Mouse (Mus musculus) retina, adult 2 months (tissue): Measurements from ENCODE around the gene Vars.

Experiments
- DNase-seq: peaks from one replicate; pipeline ENCODE4 v3.0.0-alpha.2; 2012; ENCODE audit warnings: low read depth, low spot score

The Vars gene

GRCm38 (mm10) chr17:35048149-35048931 is 47.6 kb downstream of the Vars start:
- DNase-seq = no peak

GRCm38 (mm10) chr17:35048932-35049440 is 48.2 kb downstream of the Vars start:
- DNase-seq = no peak

GRCm38 (mm10) chr17:35049561-35050016 is 48.8 kb downstream of the Vars start, which contains the start of gene Clic1:
Gene Clic1 (plus strand): TSS chr17:35049966.
- DNase-seq = no peak

GRCm38 (mm10) chr17:35050126-35050750 is 49.5 kb downstream of the Vars start:
- DNase-seq = no peak

- DNase-seq = no peak
Measured at GRCm38 (mm10) chr17:35051156-35052086, 50.6 kb downstream of the Vars start.

- DNase-seq = no peak
Measured at GRCm38 (mm10) chr17:35052271-35052798, 51.5 kb downstream of the Vars start.

GRCm38 (mm10) chr17:35055691-35056495 is 55.1 kb downstream of the Vars start:
- DNase-seq = no peak

GRCm38 (mm10) chr17:35057090-35057489 is 56.3 kb downstream of the Vars start:
- no peak for DNase-seq

- no peak for DNase-seq
Measured at GRCm38 (mm10) chr17:35058316-35058715, 57.5 kb downstream of the Vars start.

- DNase-seq = peak; percentile 42
Measured at GRCm38 (mm10) chr17:35058911-35059892, 58.4 kb downstream of the Vars start, which contains the start of gene Ddah2. Gene Ddah2 (plus strand): TSS chr17:35059035.

- no peak for DNase-seq
Measured at GRCm38 (mm10) chr17:35060071-35060470, 59.3 kb downstream of the Vars start.

GRCm38 (mm10) chr17:35060737-35061297 is 60.0 kb downstream of the Vars start:
- no peak for DNase-seq

GRCm38 (mm10) chr17:35061299-35061698 is 60.5 kb downstream of the Vars start:
- no peak for DNase-seq

GRCm38 (mm10) chr17:35063466-35063865 is 62.7 kb downstream of the Vars start:
- DNase-seq = no peak

GRCm38 (mm10) chr17:35064378-35064877 is 63.6 kb downstream of the Vars start:
- no peak for DNase-seq

GRCm38 (mm10) chr17:35064951-35065947 is 64.5 kb downstream of the Vars start, which contains the start of gene Ly6g6c:
Gene Ly6g6c (plus strand): TSS chr17:35065388.
- no peak for DNase-seq
